Mouse (Mus musculus) forebrain, embryonic 14.5 days (tissue): Measurements from ENCODE around the gene Armh2. TPM values are rescaled to one million over a fixed set of nuclear protein-coding genes. Genes with fewer than 3 reads are reported as not detected.

Source experiments
- ATAC-seq: fragments of 200-750 bp; cut with Nextera tagmentation; 2 replicates; pipeline ENCODE4 v1.8.0; 2017; ENCODE audit warnings: mild to moderate bottlenecking, moderate library complexity
- DNase-seq: peaks from one replicate; pipeline ENCODE4 v3.0.0-alpha.2; 2015; ENCODE audit warnings: low spot score
- H3K27ac ChIP-seq: fragments of 300-500 bp; sonication (generic); 2 replicates; pipeline ENCODE4 v1.5.1; 2014; ENCODE audit warnings: low read depth, mild to moderate bottlenecking, control low read depth, low read length, moderate library complexity
- H3K27me3 ChIP-seq: fragments of 300-500 bp; sonication (generic); replicated peaks from 2 replicates; pipeline ENCODE4 v1.6.1; 2014; ENCODE audit warnings: low read length, control low read depth, mixed read lengths; ENCODE audit not compliant: control insufficient read depth, insufficient read depth
- H3K36me3 ChIP-seq: fragments of 300-500 bp; sonication (generic); 2 replicates; pipeline ENCODE4 v1.6.1; 2014; ENCODE audit warnings: low read length, control low read depth; ENCODE audit not compliant: control insufficient read depth, insufficient read depth
- H3K4me1 ChIP-seq: fragments of 300-500 bp; sonication (generic); 2 replicates; pipeline ENCODE4 v1.6.1; 2014; ENCODE audit warnings: antibody characterized with exemption, low read length, control low read depth; ENCODE audit not compliant: control insufficient read depth, insufficient read depth
- H3K4me2 ChIP-seq: fragments of 300-500 bp; sonication (generic); 2 replicates; pipeline ENCODE4 v1.6.1; 2014; ENCODE audit warnings: mild to moderate bottlenecking, control low read depth, low read length
- H3K4me3 ChIP-seq: fragments of 300-500 bp; sonication (generic); 2 replicates; pipeline ENCODE4 v1.5.1; 2014; ENCODE audit warnings: low read depth, low read length, control low read depth
- H3K9ac ChIP-seq: fragments of 300-500 bp; sonication (generic); 2 replicates; pipeline ENCODE4 v1.6.1; 2014; ENCODE audit warnings: mild to moderate bottlenecking, low read length, control low read depth, moderate library complexity
- H3K9me3 ChIP-seq: fragments of 300-500 bp; sonication (generic); replicated peaks from 2 replicates; pipeline ENCODE4 v1.6.1; 2016; ENCODE audit warnings: low read length, control low read depth, mixed read lengths; ENCODE audit not compliant: control insufficient read depth
- WGBS: fragments of 180-500 bp; shearing (Covaris S2); extraction: QIAGEN DNeasy Blood & Tissue Kit; methylation state at CpG from one replicate; pipeline ENCODE4 v1.1.7; 2014; 5-methylcytosine and 5-hydroxymethylcytosine counted together
- polyA plus RNA-seq: library from polyadenylated mRNA; unstranded; fragments of >200 nt; fragmentation: Nextera tagmentation; extraction: Ambion mirVana; gene quantifications from 2 replicates; pipeline ENCODE4 v1.2.1, GENCODE M21; 2014

Armh2 gene
- polyA plus RNA-seq, 1 experiment from 2014 or later, result not detected

DNA sequence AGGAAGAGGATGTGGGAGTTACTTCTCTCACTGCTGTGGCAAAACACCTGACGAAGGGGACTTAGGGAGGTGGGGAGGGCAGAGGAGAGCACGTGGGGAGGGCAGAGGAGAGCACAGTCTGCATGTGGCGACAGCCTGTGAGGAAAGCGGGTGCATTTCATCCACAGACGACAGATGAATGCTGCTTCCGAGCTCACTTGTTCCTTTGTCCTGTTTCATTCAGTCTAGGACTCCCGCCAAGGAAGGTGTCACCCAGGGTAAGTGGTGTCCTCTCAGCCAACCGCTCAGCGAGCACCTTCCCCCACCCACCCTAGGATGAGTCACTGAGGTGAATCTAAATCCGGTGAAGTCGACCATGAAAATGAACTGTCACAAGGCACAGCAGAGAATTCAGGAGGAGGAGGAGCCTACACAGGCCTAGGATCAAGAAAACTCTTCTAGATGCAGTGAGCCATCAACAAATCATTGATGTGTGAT, 45.0 kb downstream of the Armh2 start:
- Histone ChIP-seq H3K4me1 (no peaks in the 10 kb centered on the region), H3K27ac (no peak overlapping the region), H3K4me2 (no peak overlapping the region), H3K27me3 (no peaks in the 10 kb centered on the region), H3K4me3 (no peak overlapping the region), H3K36me3 (no peaks in the 10 kb centered on the region), H3K9me3 (no peaks in the 10 kb centered on the region), H3K9ac (no peak overlapping the region)
- DNase-seq (peak; percentile 18), ATAC-seq (peak; percentile 37; the same call in 1 of the 2 replicates)
- WGBS, result 42% methylated on average over 11 of the region's 11 CpGs

GRCm38 (mm10) chr13:24787477-24787876, 46.4 kb downstream of the Armh2 start:
- Histone ChIP-seq H3K9ac (no peak overlapping the region), H3K4me3 (no peak overlapping the region), H3K27ac (no peak overlapping the region), H3K27me3 (no peaks in the 10 kb centered on the region), H3K4me2 (no peak overlapping the region), H3K36me3 (no peaks in the 10 kb centered on the region), H3K4me1 (no peaks in the 10 kb centered on the region), H3K9me3 (no peaks in the 10 kb centered on the region)
- no peak for DNase-seq
- WGBS, result 89% methylated on average over 5 of the region's 5 CpGs
- no peak for ATAC-seq

GRCm38 (mm10) chr13:24791349-24791748, 50.3 kb downstream of the Armh2 start:
- Histone ChIP-seq H3K9ac (no peak overlapping the region), H3K4me2 (no peak overlapping the region), H3K9me3 (no peaks in the 10 kb centered on the region), H3K4me3 (no peak overlapping the region), H3K4me1 (no peaks in the 10 kb centered on the region), H3K36me3 (no peaks in the 10 kb centered on the region), H3K27ac (no peak overlapping the region), H3K27me3 (no peaks in the 10 kb centered on the region)
- no peak for DNase-seq
- WGBS, result 81% methylated on average over 2 of the region's 2 CpGs
- ATAC-seq, result no peak

GRCm38 (mm10) chr13:24792411-24793045, 51.5 kb downstream of the Armh2 start:
- 94% methylated on average over 9 of the region's 9 CpGs for WGBS
- no peaks in the 10 kb centered on the region for H3K4me1 ChIP-seq
- ATAC-seq (no peak), DNase-seq (no peak)
- no peaks in the 10 kb centered on the region for H3K9me3 ChIP-seq
- H3K4me3 ChIP-seq, result no peak overlapping the region
- no peak overlapping the region for H3K4me2 ChIP-seq
- no peaks in the 10 kb centered on the region for H3K27me3 ChIP-seq
- no peak overlapping the region for H3K9ac ChIP-seq
- H3K27ac ChIP-seq, result no peak overlapping the region
- H3K36me3 ChIP-seq, result no peaks in the 10 kb centered on the region

Other genes with a start within 250 kb of the Armh2 start
- 16.9 and 21.0 TPM in 2 replicates for gene Ripor2, start 159.0 kb upstream of the Armh2 start, polyA plus RNA-seq
- 44.9 and 65.6 TPM in 2 replicates for gene Gmnn, start 20.7 kb downstream of the Armh2 start, polyA plus RNA-seq
- gene BC005537, start 60.4 kb downstream of the Armh2 start, polyA plus RNA-seq, result 50.3 and 57.9 TPM in 2 replicates
- 66.1 and 73.3 TPM in 2 replicates for gene Acot13, start 90.3 kb downstream of the Armh2 start, polyA plus RNA-seq
- gene Tdp2, start 90.4 kb downstream of the Armh2 start, polyA plus RNA-seq, result 44.9 and 45.1 TPM in 2 replicates
- gene D130043K22Rik, start 103.9 kb downstream of the Armh2 start, polyA plus RNA-seq, result 1.4 and 2.6 TPM in 2 replicates
- gene Aldh5a1, start 196.4 kb downstream of the Armh2 start, polyA plus RNA-seq, result 7.5 and 8.0 TPM in 2 replicates
- 0.67 and 0.99 TPM in 2 replicates for gene Gpld1, start 201.9 kb downstream of the Armh2 start, polyA plus RNA-seq